In the genomic region with DNA sequence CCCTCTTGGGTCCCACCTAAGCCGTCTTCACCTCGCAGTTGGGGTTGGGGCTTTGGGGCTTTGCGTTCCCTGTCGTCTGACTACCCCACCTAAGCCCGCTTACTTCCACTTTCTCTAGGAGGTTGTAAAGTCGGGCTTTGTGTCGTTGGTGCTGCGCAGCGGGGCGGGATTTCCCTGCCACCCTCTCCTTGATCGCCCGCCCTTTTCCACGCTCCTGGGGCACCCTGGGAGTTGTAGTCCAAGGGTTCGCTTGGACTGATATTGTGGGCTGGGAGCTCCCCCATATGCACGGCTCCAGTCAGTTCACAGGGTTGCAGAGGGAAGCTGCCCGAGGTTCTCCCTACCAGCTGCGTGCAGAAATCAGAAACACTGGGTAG, we compare ENCODE assay signal across 8 mouse cellular contexts.
DNase-seq lines count a peak whose midpoint lies in the region; ATAC-seq and TF ChIP-seq lines count a peak whose summit lies in the region.

No protein-coding gene starts in this region.

- H3K9me3 ChIP-seq in limb, embryonic 12.5 days, result no peaks in the 10 kb centered on the region
- H3K9me3 ChIP-seq in midbrain, embryonic 15.5 days, result no peaks in the 10 kb centered on the region

- peak overlapping the region; percentile 36 for H3K4me2 ChIP-seq in limb, embryonic 12.5 days
- H3K4me2 ChIP-seq in midbrain, embryonic 15.5 days, result peak overlapping the region; percentile 38

- peak overlapping the region; percentile 64 for H3K4me3 ChIP-seq in embryonic fibroblast, embryonic 13.5 days (ENCODE audit: insufficient read depth, low read length)
- peak overlapping the region; percentile 58 for H3K4me3 ChIP-seq in limb, embryonic 12.5 days (replicated peaks)
- peak overlapping the region; percentile 70 for H3K4me3 ChIP-seq in midbrain, embryonic 15.5 days

- peak; percentile 92 for DNase-seq in CD4-positive, CD25-positive, alpha-beta regulatory T cell, adult 2 months (ENCODE audit: low read depth, low spot score)
- DNase-seq in brain, adult 2 months (ENCODE audit: low read depth, low spot score), result peak; percentile 96
- peak; percentile 88 for DNase-seq in heart, adult 8-10 months (ENCODE audit: low spot score)
- DNase-seq in kidney, adult 8-10 months, result peak; percentile 89 to 90
- peak; percentile 84 to 89 for DNase-seq in spleen, postnatal 4 days (ENCODE audit: low spot score in 2 of 2)

- peak; percentile 96 for ATAC-seq in limb, embryonic 12.5 days (ENCODE audit: insufficient number of reproducible peaks, insufficient read depth, low FRiP score, low TSS enrichment, low read depth)
- peak; percentile 98 for ATAC-seq in midbrain, embryonic 15.5 days (replicated peaks)

- H3K9ac ChIP-seq in limb, embryonic 12.5 days (replicated peaks), result peak overlapping the region; percentile 87
- peak overlapping the region; percentile 67 for H3K9ac ChIP-seq in midbrain, embryonic 15.5 days

- no peaks in the 10 kb centered on the region for H3K4me1 ChIP-seq in embryonic fibroblast, embryonic 13.5 days (ENCODE audit: control insufficient read depth, insufficient read depth, low read length)
- H3K4me1 ChIP-seq in limb, embryonic 12.5 days (replicated peaks), result no peaks in the 10 kb centered on the region; the same call in 1 of the 2 replicates
- H3K4me1 ChIP-seq in midbrain, embryonic 15.5 days, result peaks cover 3% of the 10 kb centered on the region; the same call in 1 of the 2 replicates

- peak; percentile 77 for TF ChIP-seq POLR2A in embryonic fibroblast, embryonic 13.5 days (IDR thresholded peaks at IDR 0.05; ENCODE audit: low read depth, low read length)

- H3K27ac ChIP-seq in embryonic fibroblast, embryonic 13.5 days (ENCODE audit: insufficient read depth, low read length), result peak overlapping the region; percentile 44; the same call in 1 of the 2 replicates
- peak overlapping the region; percentile 95 for H3K27ac ChIP-seq in limb, embryonic 12.5 days
- peak overlapping the region; percentile 89 for H3K27ac ChIP-seq in midbrain, embryonic 15.5 days

- 21% methylated on average over 17 of the region's 17 CpGs for WGBS in limb, embryonic 12.5 days
- 16% methylated on average over 17 of the region's 17 CpGs for WGBS in midbrain, embryonic 15.5 days

- H3K27me3 ChIP-seq in limb, embryonic 12.5 days, result peaks cover 16% of the 10 kb centered on the region
- no peaks in the 10 kb centered on the region for H3K27me3 ChIP-seq in midbrain, embryonic 15.5 days (replicated peaks)

- no peaks in the 10 kb centered on the region for H3K36me3 ChIP-seq in limb, embryonic 12.5 days
- H3K36me3 ChIP-seq in midbrain, embryonic 15.5 days (replicated peaks), result no peaks in the 10 kb centered on the region

- peak; percentile 30; the same call in 1 of the 2 replicates for TF ChIP-seq CTCF in embryonic fibroblast, embryonic 13.5 days (IDR thresholded peaks at IDR 0.05; ENCODE audit: borderline replicate concordance, insufficient read depth, low read length)

Comparison
In these comparisons a context has a peak if more than half of its experiments do, and no peak if none do; other contexts are left out.
1. Peak in every context shown above with its lines: DNase-seq, ATAC-seq, H3K4me3 ChIP-seq and H3K27ac ChIP-seq.
2. H3K27ac ChIP-seq: peak in every context shown above with its lines; median percentile 95 in limb, embryonic 12.5 days; 89 in midbrain, embryonic 15.5 days; 44 in embryonic fibroblast, embryonic 13.5 days.